Mouse (Mus musculus) MEL (cell line): ENCODE results near the gene Sprn.

Experiments
- CHD2 ChIP-seq: IDR thresholded peaks from 2 replicates; pipeline ENCODE4 v1.6.1; 2011; ENCODE audit warnings: low read length, improper control_type of control experiment
- CTCF ChIP-seq, 3 experiments: IDR thresholded peaks in 2 of 3; conservative IDR thresholded peaks in 1 of 3; 2 replicates each; pipeline ENCODE4 v1.5.1; 2011 to 2012; ENCODE audit warnings: low read length in 3 of 3, low read depth in 2 of 3, mild to moderate bottlenecking in 2 of 3, improper control_type of control experiment in 1 of 3, inconsistent platforms in 1 of 3, mixed read lengths in 1 of 3, moderate library complexity in 1 of 3; ENCODE audit not compliant: control insufficient read depth in 1 of 3, insufficient read depth in 1 of 3, poor library complexity in 1 of 3, severe bottlenecking in 1 of 3
- E2F4 ChIP-seq: IDR thresholded peaks from 2 replicates; pipeline ENCODE4 v1.6.1; 2011; ENCODE audit warnings: low read depth, low read length, improper control_type of control experiment, borderline replicate concordance
- GABPA ChIP-seq: IDR thresholded peaks from 2 replicates; pipeline ENCODE4 v1.6.1; 2012; ENCODE audit warnings: low read depth, mild to moderate bottlenecking, inconsistent platforms, low read length, improper control_type of control experiment, moderate library complexity
- GATA1 ChIP-seq: IDR thresholded peaks from 2 replicates; pipeline ENCODE4 v1.6.1; 2011; ENCODE audit warnings: low read depth, low read length, improper control_type of control experiment
- JUND ChIP-seq: IDR thresholded peaks from 2 replicates; pipeline ENCODE4 v1.6.1; 2011; ENCODE audit warnings: low read depth, mild to moderate bottlenecking, improper control_type of control experiment, low read length
- MAX ChIP-seq: IDR thresholded peaks from 2 replicates; pipeline ENCODE4 v1.6.1; 2011; ENCODE audit warnings: low read length, improper control_type of control experiment
- MEF2A ChIP-seq: IDR thresholded peaks from 2 replicates; pipeline ENCODE4 v1.6.1; 2014; ENCODE audit warnings: low read depth, mild to moderate bottlenecking, inconsistent platforms, low read length, improper control_type of control experiment; ENCODE audit not compliant: poor library complexity, insufficient replicate concordance, severe bottlenecking; ENCODE audit errors: extremely low read depth
- POLR2A ChIP-seq, 2 experiments: IDR thresholded peaks; 2 replicates each; pipeline ENCODE4 v1.6.1; 2011 to 2012; ENCODE audit warnings: low read length in 2 of 2, mild to moderate bottlenecking in 2 of 2, control low read depth in 1 of 2, improper control_type of control experiment in 1 of 2, low read depth in 1 of 2, moderate library complexity in 1 of 2; ENCODE audit not compliant: control insufficient read depth in 1 of 2, insufficient read depth in 1 of 2, poor library complexity in 1 of 2
- POLR2AphosphoS5 ChIP-seq: IDR thresholded peaks from 2 replicates; pipeline ENCODE4 v1.6.1; 2012; ENCODE audit warnings: low read depth, borderline replicate concordance, mild to moderate bottlenecking, inconsistent platforms, low read length, moderate library complexity, mixed read lengths
- UBTF ChIP-seq: IDR thresholded peaks from 2 replicates; pipeline ENCODE4 v1.6.1; 2012; ENCODE audit warnings: low read depth, mild to moderate bottlenecking, inconsistent platforms, low read length, improper control_type of control experiment, moderate library complexity, borderline replicate concordance; ENCODE audit not compliant: insufficient read depth
- USF1 ChIP-seq: IDR thresholded peaks from 2 replicates; pipeline ENCODE4 v1.6.1; 2014; ENCODE audit warnings: low read depth, mild to moderate bottlenecking, inconsistent platforms, low read length, improper control_type of control experiment, moderate library complexity
- ZKSCAN1 ChIP-seq: IDR thresholded peaks from 2 replicates; pipeline ENCODE4 v1.6.1; 2012; ENCODE audit warnings: low read depth, mild to moderate bottlenecking, inconsistent platforms, low read length, improper control_type of control experiment, moderate library complexity
- ZMIZ1 ChIP-seq: IDR thresholded peaks from 2 replicates; pipeline ENCODE4 v1.6.1; 2012; ENCODE audit warnings: low read depth, mild to moderate bottlenecking, inconsistent platforms, low read length, improper control_type of control experiment, moderate library complexity

DNA sequence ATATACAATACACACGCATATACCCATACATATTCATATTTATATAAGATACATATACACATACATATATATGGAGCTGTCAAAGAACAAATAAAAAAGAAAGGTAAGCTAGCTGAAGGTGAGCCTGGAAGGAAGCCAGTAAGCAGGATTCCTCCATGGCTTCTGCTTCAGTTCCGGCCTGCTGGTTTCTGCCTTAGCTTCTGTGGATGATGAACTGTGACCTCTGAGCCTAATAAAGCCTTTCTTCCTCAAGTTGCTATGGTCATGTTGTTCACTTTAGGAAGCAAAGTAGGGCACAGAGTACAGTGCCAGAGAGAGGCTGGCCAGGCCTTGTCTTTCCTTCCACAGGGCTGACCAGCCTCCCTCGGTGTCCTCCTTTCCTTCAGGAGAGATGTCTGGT, 16.2 kb upstream of the Sprn start:
- TF ChIP-seq MAX (no peak), CTCF (IDR thresholded peaks at IDR 0.05 in 2 of 3, conservative IDR thresholded peaks at IDR 0.05 in 1 of 3; ENCODE audit: control insufficient read depth in 1 of 3, insufficient read depth in 1 of 3, low read depth in 2 of 3, low read length in 3 of 3, poor library complexity in 1 of 3, severe bottlenecking in 1 of 3) (no peak), CHD2 (no peak), MEF2A (no peak), GATA1 (no peak), UBTF (no peak), GABPA (no peak), USF1 (no peak), POLR2AphosphoS5 (no peak), ZMIZ1 (no peak), POLR2A (IDR thresholded peaks at IDR 0.05; ENCODE audit: control insufficient read depth in 1 of 2, insufficient read depth in 1 of 2, low read depth in 1 of 2, low read length in 2 of 2, poor library complexity in 1 of 2) (no peak), JUND (no peak), E2F4 (no peak), ZKSCAN1 (no peak)
